Mouse (Mus musculus): ENCODE data around the gene Tecpr1.

DNA sequence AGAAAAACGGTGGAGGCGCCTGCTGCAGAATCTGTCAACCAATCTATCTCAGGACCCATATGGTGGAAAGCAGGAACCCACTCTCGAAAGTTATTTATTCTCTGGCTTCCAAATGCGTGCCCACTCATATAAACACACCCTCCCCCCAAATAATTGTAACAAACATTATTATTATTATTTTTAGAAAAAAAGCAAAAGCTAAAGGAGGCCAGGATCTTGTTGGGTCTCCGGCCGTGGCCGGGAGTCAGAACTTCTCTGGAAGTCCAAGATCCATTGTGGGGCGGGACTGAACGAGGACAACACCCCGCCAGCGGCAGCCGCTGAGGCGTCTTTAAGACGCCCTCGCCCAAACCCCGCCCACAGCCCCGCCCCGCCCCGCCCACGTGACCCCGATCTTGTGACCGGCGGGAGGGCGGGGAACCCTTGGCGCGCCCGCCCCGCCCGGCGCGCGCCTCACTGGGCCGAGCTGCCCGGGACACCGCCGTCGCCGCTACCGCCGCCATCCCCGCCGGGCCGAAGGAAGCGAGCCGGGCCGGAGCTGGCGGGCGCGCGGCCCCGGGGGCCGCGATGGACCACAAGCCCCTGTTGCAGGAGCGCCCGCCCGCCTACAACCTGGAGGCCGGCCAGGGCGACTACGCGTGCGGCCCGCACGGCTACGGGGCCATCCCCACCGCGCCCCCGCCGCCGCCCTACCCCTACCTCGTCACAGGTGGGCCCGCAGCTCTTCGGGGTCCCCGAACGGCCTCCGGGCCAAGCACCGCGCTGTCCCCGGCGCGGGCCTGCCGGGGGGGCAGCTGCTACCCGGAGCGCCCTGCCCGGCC lies 31.6 kb upstream of the Tecpr1 start:
- no peak for TF ChIP-seq CTCF (IDR thresholded peaks at IDR 0.05; ENCODE audit: extremely low read depth, insufficient read depth, low read length)
- TF ChIP-seq POLR2A (IDR thresholded peaks at IDR 0.05; ENCODE audit: extremely low read depth, insufficient read depth, low read length): no peak
